Comparison of ENCODE assay signal across 12 mouse cellular contexts in the genomic region with DNA sequence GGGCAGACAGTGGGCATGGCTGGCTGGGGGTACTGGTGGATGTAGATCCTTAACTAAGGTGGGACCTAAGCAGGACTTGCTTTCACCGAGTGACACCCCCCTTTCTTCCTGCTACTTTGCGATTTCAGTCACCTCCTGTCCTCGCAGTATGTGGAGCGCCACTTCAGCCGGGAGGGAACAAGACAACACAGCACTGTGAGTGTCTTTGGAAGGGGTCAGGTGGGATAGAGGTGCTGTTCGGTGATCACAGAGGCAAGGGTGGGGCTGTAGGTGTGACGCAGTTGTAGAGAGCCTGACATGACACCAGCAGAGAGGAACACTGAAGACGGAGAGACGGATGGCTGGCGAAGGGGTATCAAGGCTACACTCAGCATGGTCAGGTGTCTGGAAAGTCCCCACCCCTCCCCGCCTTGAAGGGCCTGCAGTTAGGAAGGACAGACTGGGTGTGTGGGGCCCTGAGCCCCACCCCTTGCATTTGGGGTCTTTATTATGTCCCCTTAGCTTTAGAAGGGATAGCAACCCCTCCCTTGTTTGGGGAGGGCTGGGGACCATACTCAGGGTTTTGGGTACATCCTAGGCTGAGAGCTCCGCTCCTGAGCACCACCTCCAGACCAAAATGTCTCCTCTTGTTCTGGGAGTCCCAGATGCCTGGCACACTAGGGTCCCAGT. TPM values are rescaled to one million over a fixed set of nuclear protein-coding genes. Genes with fewer than 3 reads are reported as not detected.
DNase-seq lines count a peak whose midpoint lies in the region; ATAC-seq and TF ChIP-seq lines count a peak whose summit lies in the region.
"Had no signal": no experiment of that assay in that cellular context is flagged by ENCODE, and none has a peak within 500 bp of the region (broad histone marks: within the 10 kb centered on the region; RNA-seq: fewer than 3 reads in every experiment).

No protein-coding gene starts in this region.

- 71% methylated on average over 12 of the region's 12 CpGs for WGBS in heart, embryonic 12.5 days
- WGBS in midbrain, embryonic 10.5 days, result 87% methylated on average over 12 of the region's 12 CpGs
- WGBS in midbrain, embryonic 16.5 days, result 90% methylated on average over 12 of the region's 12 CpGs
- WGBS in embryonic facial prominence, embryonic 10.5 days, result 83% methylated on average over 12 of the region's 12 CpGs
- WGBS in limb, embryonic 14.5 days, result 75% methylated on average over 12 of the region's 12 CpGs
- WGBS in thymus, adult 2 months, result 92% methylated on average over 12 of the region's 12 CpGs

- no peak for ATAC-seq in heart, embryonic 12.5 days (ENCODE audit: insufficient number of reproducible peaks, low FRiP score)
- no peak for ATAC-seq in midbrain, embryonic 16.5 days
- no peak for ATAC-seq in limb, embryonic 14.5 days (ENCODE audit: low FRiP score, low read depth)

- TF ChIP-seq POLR2A in limb, embryonic 14.5 days (IDR thresholded peaks at IDR 0.05; ENCODE audit: borderline replicate concordance, extremely low read depth, insufficient read depth, insufficient read length), result no peak
- TF ChIP-seq POLR2A in thymus, adult 2 months (IDR thresholded peaks at IDR 0.05; ENCODE audit: control insufficient read depth, extremely low read depth, insufficient read depth, low read length, poor library complexity), result no peak

- 0 out of 2 replicates have a peak overlapping the region, but pooled peaks have one; percentile 22 for H3K9ac ChIP-seq in heart, embryonic 12.5 days
- no peak overlapping the region for H3K9ac ChIP-seq in midbrain, embryonic 16.5 days (ENCODE audit: low read depth, low read length)
- H3K9ac ChIP-seq in limb, embryonic 14.5 days (ENCODE audit: low read depth, low read length, severe bottlenecking), result peak overlapping the region; percentile 16; the same call in 1 of the 2 replicates
- H3K9ac ChIP-seq: liver, embryonic 14.5 days had no signal

- H3K27ac ChIP-seq in heart, embryonic 12.5 days (ENCODE audit: poor library complexity, severe bottlenecking), result peak overlapping the region; percentile 39
- H3K27ac ChIP-seq in midbrain, embryonic 10.5 days (replicated peaks), result 0 out of 2 replicates have a peak overlapping the region, but pooled peaks have one; percentile 17
- H3K27ac ChIP-seq in midbrain, embryonic 16.5 days (ENCODE audit: low read length), result no peak overlapping the region
- peak overlapping the region; percentile 68 for H3K27ac ChIP-seq in embryonic facial prominence, embryonic 10.5 days (replicated peaks)
- 0 out of 2 replicates have a peak overlapping the region, but pooled peaks have one; percentile 8 for H3K27ac ChIP-seq in limb, embryonic 14.5 days (replicated peaks; ENCODE audit: low read depth, low read length)
- H3K27ac ChIP-seq in thymus, adult 2 months (ENCODE audit: control insufficient read depth, insufficient read depth, low read length), result no peak overlapping the region
- H3K27ac ChIP-seq: liver, embryonic 14.5 days had no signal

- peak overlapping the region; percentile 7; the same call in 1 of the 2 replicates for H3K4me2 ChIP-seq in heart, embryonic 12.5 days
- H3K4me2 ChIP-seq in midbrain, embryonic 16.5 days (ENCODE audit: low read length), result no peak overlapping the region
- no peak overlapping the region for H3K4me2 ChIP-seq in limb, embryonic 14.5 days (replicated peaks; ENCODE audit: low read depth, low read length, severe bottlenecking)

- H3K4me3 ChIP-seq in heart, embryonic 12.5 days, result no peak overlapping the region
- H3K4me3 ChIP-seq in midbrain, embryonic 10.5 days, result no peak overlapping the region
- no peak overlapping the region for H3K4me3 ChIP-seq in midbrain, embryonic 16.5 days (ENCODE audit: low read depth, low read length)
- H3K4me3 ChIP-seq in embryonic facial prominence, embryonic 10.5 days, result no peak overlapping the region
- no peak overlapping the region for H3K4me3 ChIP-seq in limb, embryonic 14.5 days (replicated peaks; ENCODE audit: low read length)
- H3K4me3 ChIP-seq in thymus, adult 2 months (ENCODE audit: control insufficient read depth, insufficient read depth, low read length), result no peak overlapping the region
- H3K4me3 ChIP-seq: left cerebral cortex, adult 2 months had no signal

- peaks cover 35% of the 10 kb centered on the region for H3K4me1 ChIP-seq in heart, embryonic 12.5 days (replicated peaks)
- peaks cover 86% of the 10 kb centered on the region for H3K4me1 ChIP-seq in midbrain, embryonic 10.5 days
- peaks cover 25% of the 10 kb centered on the region for H3K4me1 ChIP-seq in midbrain, embryonic 16.5 days (ENCODE audit: control insufficient read depth, insufficient read depth, low read length)
- H3K4me1 ChIP-seq in embryonic facial prominence, embryonic 10.5 days, result peaks cover 78% of the 10 kb centered on the region
- H3K4me1 ChIP-seq in limb, embryonic 14.5 days (ENCODE audit: control insufficient read depth, insufficient read depth, low read length), result peaks cover 3% of the 10 kb centered on the region; the same call in 1 of the 2 replicates
- H3K4me1 ChIP-seq in thymus, adult 2 months (replicated peaks; ENCODE audit: control insufficient read depth, insufficient read depth, low read length), result peaks cover 9% of the 10 kb centered on the region

- DNase-seq in heart, postnatal 4 days, result no peak
- DNase-seq in midbrain, embryonic 10.5 days (ENCODE audit: low spot score), result no peak
- no peak for DNase-seq in embryonic facial prominence, embryonic 10.5 days (ENCODE audit: low spot score)
- no peak for DNase-seq in limb, embryonic 14.5 days (ENCODE audit: low spot score)
- no peak for DNase-seq in thymus, adult 2 months
- DNase-seq: kidney, adult 18-20 months; right cerebral cortex, postnatal 4 days had no signal

- H3K36me3 ChIP-seq in heart, embryonic 12.5 days, result no peaks in the 10 kb centered on the region
- no peaks in the 10 kb centered on the region for H3K36me3 ChIP-seq in midbrain, embryonic 10.5 days
- H3K36me3 ChIP-seq in midbrain, embryonic 16.5 days (ENCODE audit: control insufficient read depth, insufficient read depth, low read length), result no peaks in the 10 kb centered on the region; the same call in 1 of the 2 replicates
- no peaks in the 10 kb centered on the region for H3K36me3 ChIP-seq in embryonic facial prominence, embryonic 10.5 days (replicated peaks)
- no peaks in the 10 kb centered on the region for H3K36me3 ChIP-seq in limb, embryonic 14.5 days (ENCODE audit: control insufficient read depth, insufficient read depth, low read length)
- H3K36me3 ChIP-seq in thymus, adult 2 months (ENCODE audit: control insufficient read depth, insufficient read depth, low read length), result no peaks in the 10 kb centered on the region

- no peaks in the 10 kb centered on the region for H3K9me3 ChIP-seq in heart, embryonic 12.5 days (replicated peaks)
- H3K9me3 ChIP-seq in midbrain, embryonic 10.5 days (replicated peaks), result no peaks in the 10 kb centered on the region
- H3K9me3 ChIP-seq in midbrain, embryonic 16.5 days (replicated peaks; ENCODE audit: control insufficient read depth, low read length, poor library complexity, severe bottlenecking), result no peaks in the 10 kb centered on the region
- H3K9me3 ChIP-seq in embryonic facial prominence, embryonic 10.5 days, result no peaks in the 10 kb centered on the region
- no peaks in the 10 kb centered on the region for H3K9me3 ChIP-seq in limb, embryonic 14.5 days (ENCODE audit: control insufficient read depth, low read length)

- peaks cover 23% of the 10 kb centered on the region for H3K27me3 ChIP-seq in heart, embryonic 12.5 days (replicated peaks)
- peaks cover 31% of the 10 kb centered on the region for H3K27me3 ChIP-seq in midbrain, embryonic 10.5 days (ENCODE audit: low read depth, poor library complexity, severe bottlenecking)
- no peaks in the 10 kb centered on the region for H3K27me3 ChIP-seq in midbrain, embryonic 16.5 days (ENCODE audit: control insufficient read depth, insufficient read depth, low read depth, low read length)
- H3K27me3 ChIP-seq in embryonic facial prominence, embryonic 10.5 days (replicated peaks; ENCODE audit: low read depth, poor library complexity, severe bottlenecking), result peaks cover 17% of the 10 kb centered on the region
- H3K27me3 ChIP-seq in limb, embryonic 14.5 days (ENCODE audit: control insufficient read depth, insufficient read depth, low read length), result no peaks in the 10 kb centered on the region
- H3K27me3 ChIP-seq in thymus, adult 2 months (ENCODE audit: control insufficient read depth, insufficient read depth, low read length), result no peaks in the 10 kb centered on the region; the same call in 1 of the 2 replicates

- no peak for TF ChIP-seq CTCF in thymus, adult 2 months (IDR thresholded peaks at IDR 0.05; ENCODE audit: borderline replicate concordance, control insufficient read depth, extremely low read depth, insufficient read depth, low read length, poor library complexity)

RNA-seq across cellular contexts. Expression of gene Adam11, which starts 8.9 kb away (rescaled TPM):
- 9.1 and 10.0 TPM in 2 replicates for polyA plus RNA-seq in heart, embryonic 12.5 days (2016; fragmentation: Nextera tagmentation; extraction: Ambion mirVana)
- total RNA-seq in heart, postnatal 4 days (2021), result 1 to 10 TPM; 6.9 TPM
- 10.7 and 18.4 TPM in 2 replicates for polyA plus RNA-seq in midbrain, embryonic 10.5 days (2016; fragmentation: Nextera tagmentation; extraction: Ambion mirVana)
- polyA plus RNA-seq in midbrain, embryonic 16.5 days (2015; fragmentation: Nextera tagmentation; extraction: Ambion mirVana), result 32.2 and 34.9 TPM in 2 replicates
- polyA plus RNA-seq in embryonic facial prominence, embryonic 10.5 days (2016; fragmentation: Nextera tagmentation; extraction: Ambion mirVana), result 16.3 and 21.0 TPM in 2 replicates
- 21.0 and 23.8 TPM in 2 replicates for polyA plus RNA-seq in limb, embryonic 14.5 days (2012; rRNA removed)
- polyA plus RNA-seq in limb, embryonic 14.5 days (2014; fragmentation: Nextera tagmentation; extraction: Ambion mirVana), result 5.6 and 8.3 TPM in 2 replicates
- 30.2 and 51.6 TPM in 2 replicates for polyA plus RNA-seq in thymus, adult 2 months (2012; rRNA removed)
- total RNA-seq: granulocyte monocyte progenitor cell, adult 5-6 weeks had no signal

RNA-seq across cellular contexts. Expression of gene Gjc1, which starts 49.4 kb away (rescaled TPM):
- polyA plus RNA-seq in heart, embryonic 12.5 days (2016; fragmentation: Nextera tagmentation; extraction: Ambion mirVana), result 69.9 and 72.1 TPM in 2 replicates
- 10 to 100 TPM; 78.3 to 83.0 TPM for total RNA-seq in heart, postnatal 4 days (2021)
- polyA plus RNA-seq in midbrain, embryonic 10.5 days (2016; fragmentation: Nextera tagmentation; extraction: Ambion mirVana), result 81.1 and 84.0 TPM in 2 replicates
- polyA plus RNA-seq in midbrain, embryonic 16.5 days (2015; fragmentation: Nextera tagmentation; extraction: Ambion mirVana), result 25.8 and 28.2 TPM in 2 replicates
- 80.7 and 89.6 TPM in 2 replicates for polyA plus RNA-seq in embryonic facial prominence, embryonic 10.5 days (2016; fragmentation: Nextera tagmentation; extraction: Ambion mirVana)
- 76.6 and 80.0 TPM in 2 replicates for polyA plus RNA-seq in limb, embryonic 14.5 days (2012; rRNA removed)
- 59.6 and 67.5 TPM in 2 replicates for polyA plus RNA-seq in limb, embryonic 14.5 days (2014; fragmentation: Nextera tagmentation; extraction: Ambion mirVana)
- polyA plus RNA-seq in thymus, adult 2 months (2012; rRNA removed), result 1.4 and 1.7 TPM in 2 replicates
- total RNA-seq: granulocyte monocyte progenitor cell, adult 5-6 weeks had no signal

Comparison
In these comparisons a context has a peak if more than half of its experiments do, and no peak if none do; other contexts are left out.
1. H3K27ac ChIP-seq: peak in heart, embryonic 12.5 days (single experiment), midbrain, embryonic 10.5 days (single experiment), embryonic facial prominence, embryonic 10.5 days (single experiment) and limb, embryonic 14.5 days (single experiment); none in midbrain, embryonic 16.5 days (single experiment) and thymus, adult 2 months (single experiment).
2. RNA of gene Gjc1, which starts 49.4 kb away (polyA plus RNA-seq): 80.7 to 89.6 TPM in embryonic facial prominence, embryonic 10.5 days, 81.1 to 84.0 TPM in midbrain, embryonic 10.5 days, 59.6 to 80.0 TPM in limb, embryonic 14.5 days, 69.9 to 72.1 TPM in heart, embryonic 12.5 days and 25.8 to 28.2 TPM in midbrain, embryonic 16.5 days; 1.4 to 1.7 TPM in thymus, adult 2 months; every median in the first group is over 10 times any median in the second.